Mouse (Mus musculus) E14TG2a.4 (cell line): ENCODE results near the gene Jmjd8.

ENCODE experiments used
- CTCF ChIP-seq: conservative IDR thresholded peaks from 2 replicates; pipeline ENCODE4 v1.5.1; 2014; ENCODE audit warnings: low read length
- NANOG ChIP-seq: IDR thresholded peaks from 2 replicates; pipeline ENCODE4 v1.6.1; 2014; ENCODE audit warnings: borderline replicate concordance, low read length, mixed read lengths
- POU5F1 ChIP-seq: IDR thresholded peaks from 2 replicates; pipeline ENCODE4 v1.6.1; 2014; ENCODE audit warnings: low read length, borderline replicate concordance

- TF ChIP-seq CTCF (no peak), POU5F1 (no peak), NANOG (no peak)
Observed at GRCm38 (mm10) chr17:25864311-25864710, 35.6 kb downstream of the Jmjd8 start.
